Mouse (Mus musculus) layer of hippocampus, postnatal 25 days (tissue): ENCODE measurements around the gene Gm11733. TPM values are rescaled to one million over a fixed set of nuclear protein-coding genes. Genes with fewer than 3 reads are reported as not detected.

ENCODE experiments used
- DNase-seq, 2 experiments: peaks; one replicate each; pipeline ENCODE4 v3.0.0; 2022; ENCODE audit warnings: mixed read lengths in 2 of 2, low spot score in 1 of 2; ENCODE audit errors: extremely low spot score in 1 of 2
- total RNA-seq, 2 experiments: library from RNA; stranded (reverse); gene quantifications; 2 replicates each; pipeline ENCODE4 v1.2.3; 2021

Gm11733 gene
- total RNA-seq, 2 experiments from 2014 or later = 0.12 to 0.26 TPM

GRCm38 (mm10) chr11:117476554-117477107 is 7.5 kb upstream of the Gm11733 start:
- no peak for DNase-seq

- DNase-seq = no peak
Measured at GRCm38 (mm10) chr11:117478271-117479006, 5.7 kb upstream of the Gm11733 start.

- peak in 1 of 2 experiments; percentile 40 for DNase-seq
Measured at GRCm38 (mm10) chr11:117479007-117479719, 5.0 kb upstream of the Gm11733 start.

GRCm38 (mm10) chr11:117479746-117480145 is 4.4 kb upstream of the Gm11733 start:
- no peak for DNase-seq

GRCm38 (mm10) chr11:117482300-117482676 is 1.9 kb upstream of the Gm11733 start:
- DNase-seq = no peak

GRCm38 (mm10) chr11:117482677-117483511 is 1.3 kb upstream of the Gm11733 start:
- DNase-seq = peak; percentile 95

- DNase-seq = no peak
Measured at GRCm38 (mm10) chr11:117491408-117492208, 7.4 kb downstream of the Gm11733 start.

- DNase-seq = no peak
Measured at GRCm38 (mm10) chr11:117492209-117492505, 8.0 kb downstream of the Gm11733 start.

GRCm38 (mm10) chr11:117496812-117497211 is 12.6 kb downstream of the Gm11733 start:
- no peak for DNase-seq

GRCm38 (mm10) chr11:117497256-117498136 is 13.3 kb downstream of the Gm11733 start:
- DNase-seq = no peak

GRCm38 (mm10) chr11:117498137-117498511 is 14.0 kb downstream of the Gm11733 start:
- DNase-seq = no peak

GRCm38 (mm10) chr11:117508972-117509371 is 24.8 kb downstream of the Gm11733 start:
- peak in 1 of 2 experiments; percentile 45 for DNase-seq

- no peak for DNase-seq
Measured at GRCm38 (mm10) chr11:117515718-117516421, 31.7 kb downstream of the Gm11733 start.

GRCm38 (mm10) chr11:117516422-117516796 is 32.2 kb downstream of the Gm11733 start:
- no peak for DNase-seq

- no peak for DNase-seq
Measured at GRCm38 (mm10) chr11:117521906-117522780, 38.0 kb downstream of the Gm11733 start.

- DNase-seq = peak; percentile 53 to 54
Measured at GRCm38 (mm10) chr11:117522879-117523519, 38.8 kb downstream of the Gm11733 start.
